Mouse (Mus musculus) intestine, postnatal 0 days (tissue): ENCODE data around the gene Mcm2. TPM values are rescaled to one million over a fixed set of nuclear protein-coding genes. Genes with fewer than 3 reads are reported as not detected.

Experiments
- ATAC-seq: fragments of 200-750 bp; cut with Nextera tagmentation; 2 replicates; pipeline ENCODE4 v1.8.0; 2017; ENCODE audit warnings: mild to moderate bottlenecking, moderate TSS enrichment, moderate library complexity
- H3K27ac ChIP-seq: fragments of 300-500 bp; sonication (generic); 2 replicates; pipeline ENCODE4 v1.5.1; 2014; ENCODE audit warnings: mild to moderate bottlenecking, low read depth, low read length, moderate library complexity
- H3K27me3 ChIP-seq: fragments of 300-500 bp; sonication (generic); replicated peaks from 2 replicates; pipeline ENCODE4 v1.6.1; 2014; ENCODE audit warnings: low read length, mixed read lengths; ENCODE audit not compliant: control insufficient read depth, insufficient read depth
- H3K36me3 ChIP-seq: fragments of 300-500 bp; sonication (generic); 2 replicates; pipeline ENCODE4 v1.6.1; 2014; ENCODE audit warnings: mild to moderate bottlenecking, moderate library complexity; ENCODE audit not compliant: control insufficient read depth, insufficient read depth
- H3K4me1 ChIP-seq: fragments of 300-500 bp; sonication (generic); replicated peaks from 2 replicates; pipeline ENCODE4 v1.6.1; 2014; ENCODE audit warnings: antibody characterized with exemption, low read length, mixed read lengths; ENCODE audit not compliant: control insufficient read depth, insufficient read depth
- H3K4me2 ChIP-seq: fragments of 300-500 bp; sonication (generic); replicated peaks from 2 replicates; pipeline ENCODE4 v1.6.1; 2014; ENCODE audit warnings: low read depth, mild to moderate bottlenecking, moderate library complexity
- H3K4me3 ChIP-seq: fragments of 300-500 bp; sonication (generic); 2 replicates; pipeline ENCODE4 v1.5.1; 2014; ENCODE audit warnings: low read depth, low read length
- H3K9ac ChIP-seq: fragments of 300-500 bp; sonication (generic); 2 replicates; pipeline ENCODE4 v1.6.1; 2014; ENCODE audit warnings: mild to moderate bottlenecking, low read depth, low read length
- H3K9me3 ChIP-seq: fragments of 300-500 bp; sonication (generic); 2 replicates; pipeline ENCODE4 v1.6.1; 2016; ENCODE audit warnings: mixed run types; ENCODE audit not compliant: control insufficient read depth
- CTCF ChIP-seq: sonication (generic); IDR thresholded peaks from 2 replicates; pipeline ENCODE4 v1.5.1; 2016; ENCODE audit warnings: low read depth, mild to moderate bottlenecking, control low read depth, antibody characterized with exemption, moderate library complexity
- WGBS: fragments of 180-500 bp; shearing (Covaris S2); extraction: QIAGEN DNeasy Blood & Tissue Kit; methylation state at CpG from one replicate; pipeline ENCODE4 v1.1.7; 2014; 5-methylcytosine and 5-hydroxymethylcytosine counted together
- polyA plus RNA-seq: library from polyadenylated mRNA; unstranded; fragments of >200 nt; fragmentation: Nextera tagmentation; extraction: Ambion mirVana; gene quantifications from 2 replicates; pipeline ENCODE4 v1.2.1, GENCODE M21; 2015

Mcm2 gene
- polyA plus RNA-seq, 1 experiment from 2014 or later: 33.1 TPM

GRCm38 (mm10) chr6:88936342-88937213, 38.0 kb upstream of the Mcm2 start:
- Histone ChIP-seq H3K27ac (no peak overlapping the region), H3K9me3 (no peaks in the 10 kb centered on the region), H3K9ac (no peak overlapping the region), H3K36me3 (no peaks in the 10 kb centered on the region), H3K27me3 (no peaks in the 10 kb centered on the region), H3K4me3 (no peak overlapping the region), H3K4me1 (no peaks in the 10 kb centered on the region), H3K4me2 (no peak overlapping the region)
- WGBS: 67% methylated on average over 13 of the region's 13 CpGs
- ATAC-seq: no peak
- TF ChIP-seq CTCF: no peak

- Histone ChIP-seq H3K4me3 (no peak overlapping the region), H3K9ac (no peak overlapping the region), H3K36me3 (no peaks in the 10 kb centered on the region), H3K9me3 (no peaks in the 10 kb centered on the region), H3K27me3 (no peaks in the 10 kb centered on the region), H3K4me1 (no peaks in the 10 kb centered on the region), H3K4me2 (no peak overlapping the region), H3K27ac (no peak overlapping the region)
- peak; percentile 76 for TF ChIP-seq CTCF
- no peak for ATAC-seq
- WGBS: 18% methylated on average over 4 of the region's 4 CpGs
Observed at GRCm38 (mm10) chr6:88935735-88936276, 37.2 kb upstream of the Mcm2 start.

- Histone ChIP-seq H3K27me3 (no peaks in the 10 kb centered on the region), H3K9ac (no peak overlapping the region), H3K9me3 (no peaks in the 10 kb centered on the region), H3K36me3 (no peaks in the 10 kb centered on the region), H3K4me2 (no peak overlapping the region), H3K4me1 (no peaks in the 10 kb centered on the region), H3K4me3 (no peak overlapping the region), H3K27ac (no peak overlapping the region)
- WGBS: 25% methylated on average over 4 of the region's 4 CpGs
- ATAC-seq: no peak
- no peak for TF ChIP-seq CTCF
Observed at GRCm38 (mm10) chr6:88934816-88935215, 36.2 kb upstream of the Mcm2 start.

GRCm38 (mm10) chr6:88934132-88934531, 35.6 kb upstream of the Mcm2 start:
- H3K27ac ChIP-seq: no peak overlapping the region
- no peaks in the 10 kb centered on the region for H3K9me3 ChIP-seq
- no peaks in the 10 kb centered on the region for H3K27me3 ChIP-seq
- H3K4me3 ChIP-seq: no peak overlapping the region
- TF ChIP-seq CTCF: no peak
- H3K9ac ChIP-seq: no peak overlapping the region
- no peak for ATAC-seq
- WGBS: 67% methylated on average over 4 of the region's 4 CpGs
- H3K4me1 ChIP-seq: no peaks in the 10 kb centered on the region
- no peaks in the 10 kb centered on the region for H3K36me3 ChIP-seq
- no peak overlapping the region for H3K4me2 ChIP-seq

GRCm38 (mm10) chr6:88931449-88931848, 32.9 kb upstream of the Mcm2 start:
- no peak for TF ChIP-seq CTCF
- H3K27ac ChIP-seq: no peak overlapping the region
- no peak overlapping the region for H3K4me2 ChIP-seq
- no peaks in the 10 kb centered on the region for H3K4me1 ChIP-seq
- H3K9ac ChIP-seq: no peak overlapping the region
- no peak overlapping the region for H3K4me3 ChIP-seq
- WGBS: 78% methylated on average over 2 of the region's 2 CpGs
- no peaks in the 10 kb centered on the region for H3K27me3 ChIP-seq
- ATAC-seq: no peak
- H3K9me3 ChIP-seq: no peaks in the 10 kb centered on the region
- no peaks in the 10 kb centered on the region for H3K36me3 ChIP-seq

GRCm38 (mm10) chr6:88930049-88930448, 31.5 kb upstream of the Mcm2 start:
- no peak overlapping the region for H3K4me2 ChIP-seq

More at GRCm38 (mm10) chr6:88930049-88930448, 31.5 kb upstream of the Mcm2 start:
- no peaks in the 10 kb centered on the region for H3K27me3 ChIP-seq
- H3K4me3 ChIP-seq: no peak overlapping the region
- H3K9ac ChIP-seq: no peak overlapping the region
- H3K4me1 ChIP-seq: no peaks in the 10 kb centered on the region; the same call in 1 of the 2 replicates
- WGBS: 40% methylated on average over 7 of the region's 7 CpGs
- no peaks in the 10 kb centered on the region for H3K9me3 ChIP-seq
- ATAC-seq: no peak
- H3K27ac ChIP-seq: no peak overlapping the region
- no peak for TF ChIP-seq CTCF
- no peaks in the 10 kb centered on the region for H3K36me3 ChIP-seq
